Mouse (Mus musculus) T-helper 2 cell (primary cell): ENCODE data around the gene Cyp27b1.
"Not testable (repeated sequence)": the region's sequence is repeated elsewhere in the genome, so short reads cannot be mapped to it uniquely, and the experiment has no call there.

Experiments used
- in situ Hi-C: fragments of 300-600 bp; cut with MboI, MseI; formaldehyde crosslinking; loops from one replicate; pipeline ENCODE4 v1.15.1; 2025; ENCODE audit warnings: high pct_unique_total_duplicates

The Cyp27b1 gene

DNA sequence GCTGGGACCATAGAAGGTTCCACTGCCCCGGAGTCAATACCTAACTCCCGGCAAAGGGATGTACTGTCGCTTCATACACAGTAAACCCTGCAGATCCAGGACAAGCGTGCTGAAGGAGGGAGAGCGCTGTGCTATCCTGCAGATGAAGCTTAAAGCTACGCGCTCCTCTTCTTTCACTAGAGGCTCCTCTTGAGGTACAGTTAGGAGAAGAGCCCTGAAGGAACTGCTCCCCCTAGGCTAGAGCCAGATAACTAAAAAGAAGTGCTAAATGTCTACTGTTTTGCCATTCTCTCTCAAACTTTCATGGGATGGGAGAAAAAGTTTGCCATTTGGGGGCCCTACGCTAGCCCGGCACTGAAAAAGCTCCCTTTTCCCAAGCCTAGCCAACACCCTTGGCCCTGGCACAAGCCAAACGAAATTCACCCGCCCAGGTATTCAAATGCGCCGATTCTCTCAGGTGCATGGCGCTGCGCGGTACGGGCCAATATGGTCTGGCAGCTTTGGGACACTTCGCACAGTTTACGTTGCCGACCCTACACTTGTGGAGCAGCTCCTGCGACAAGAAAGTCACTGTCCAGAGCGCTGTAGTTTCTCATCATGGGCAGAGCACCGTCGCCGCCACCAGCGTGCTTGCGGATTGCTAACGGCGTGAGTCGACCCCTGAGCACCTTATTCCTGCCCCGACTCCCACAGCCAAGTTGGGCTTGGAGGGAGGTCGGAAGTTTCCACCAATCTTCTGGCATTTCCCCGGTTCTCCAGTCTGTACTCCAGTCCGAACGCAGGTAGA is 751 bp downstream of the Cyp27b1 start:
- in situ Hi-C loops: loop anchor here (10.0 to 25.0 kb wide), 2 partner anchors 626 to 1864 kb away; partner anchors contain the start of genes Bloc1s1, Cd63 and Rdh5

DNA sequence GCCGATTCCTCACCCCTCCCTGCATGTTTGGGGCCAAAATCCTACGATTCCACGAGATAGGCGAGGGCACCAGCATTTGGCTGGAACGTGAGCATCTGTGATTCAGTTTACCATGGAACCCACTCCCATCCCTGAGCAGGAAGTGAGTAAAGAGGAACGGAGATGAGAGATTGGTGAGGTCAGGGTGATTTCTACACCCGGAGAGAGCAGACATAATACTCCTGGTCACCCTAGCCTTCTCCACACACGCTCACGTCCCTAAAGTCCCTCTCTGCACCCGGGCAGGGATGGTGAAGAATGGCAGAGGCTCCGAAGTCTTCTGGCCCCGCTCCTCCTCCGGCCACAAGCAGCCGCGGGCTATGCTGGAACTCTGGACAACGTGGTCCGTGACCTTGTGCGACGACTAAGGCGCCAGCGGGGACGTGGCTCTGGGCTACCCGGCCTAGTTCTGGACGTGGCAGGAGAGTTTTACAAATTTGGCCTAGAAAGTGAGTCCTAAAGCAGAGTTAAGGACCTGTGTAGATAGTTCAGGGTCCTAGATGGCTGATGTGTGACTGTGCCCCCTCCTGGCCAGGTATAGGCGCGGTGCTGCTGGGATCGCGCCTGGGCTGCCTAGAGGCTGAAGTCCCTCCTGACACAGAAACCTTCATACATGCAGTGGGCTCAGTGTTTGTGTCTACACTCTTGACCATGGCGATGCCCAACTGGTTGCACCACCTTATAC is 1.5 kb downstream of the Cyp27b1 start:
- in situ Hi-C loops: loop anchor here (10.0 to 25.0 kb wide), 2 partner anchors 625 to 1863 kb away; partner anchors contain the start of genes Bloc1s1, Cd63 and Rdh5

DNA sequence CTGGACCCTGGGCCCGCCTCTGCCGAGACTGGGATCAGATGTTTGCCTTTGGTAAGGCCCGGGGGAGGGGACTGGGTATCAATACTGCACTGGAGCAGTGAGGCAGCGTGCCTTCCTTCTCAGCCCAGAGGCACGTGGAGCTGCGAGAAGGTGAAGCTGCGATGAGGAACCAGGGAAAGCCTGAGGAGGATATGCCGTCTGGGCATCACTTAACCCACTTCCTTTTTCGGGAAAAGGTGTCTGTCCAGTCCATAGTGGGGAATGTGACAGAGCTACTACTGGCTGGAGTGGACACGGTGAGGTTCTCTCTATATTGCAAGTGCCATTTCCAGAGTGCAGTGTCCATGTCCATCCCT is 2.0 kb downstream of the Cyp27b1 start:
- in situ Hi-C loops: no loop called here

- in situ Hi-C loops: no loop called here
Measured at GRCm38 (mm10) chr10:127054646-127055045, 6.6 kb downstream of the Cyp27b1 start.

DNA sequence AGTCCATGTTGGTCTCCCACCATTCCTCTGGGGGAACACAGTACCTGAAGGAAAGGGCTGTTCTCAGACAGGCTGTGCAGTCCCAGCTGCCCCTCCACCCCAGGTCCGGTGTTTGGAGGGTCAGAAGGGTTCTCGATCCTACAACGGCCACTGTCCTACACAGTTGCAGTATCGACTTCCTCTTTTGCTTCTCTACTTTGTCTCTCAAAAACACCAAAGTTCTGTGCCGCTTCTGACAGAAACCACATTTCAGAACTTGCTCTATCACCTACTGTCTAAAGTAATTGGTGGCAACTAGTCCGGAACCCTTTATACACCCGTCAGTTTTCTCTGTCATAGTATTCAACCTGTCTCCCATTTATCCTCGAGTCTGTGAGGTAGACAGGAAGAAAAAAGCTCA is 7.4 kb downstream of the Cyp27b1 start:
- in situ Hi-C loops: no loop called here

DNA sequence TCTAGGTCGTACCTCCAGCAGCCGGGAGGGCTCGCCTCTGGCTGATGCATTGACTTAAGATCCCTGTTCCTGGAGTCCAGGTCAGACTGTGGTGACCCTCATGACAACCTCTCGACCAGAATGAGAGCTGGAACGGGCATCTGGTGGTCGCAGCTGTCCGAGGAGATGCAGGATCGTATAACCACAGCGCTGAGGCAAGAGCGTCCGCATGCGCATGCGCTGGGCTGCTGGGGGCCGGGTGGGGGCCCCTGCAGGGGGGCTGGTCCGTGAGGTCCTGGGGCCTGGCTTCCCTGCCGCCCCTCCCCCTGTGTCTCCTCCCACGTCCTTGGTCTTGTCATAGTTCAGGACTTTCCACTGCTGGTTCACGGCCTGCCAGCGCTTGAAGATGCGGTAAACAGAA is 8.4 kb downstream of the Cyp27b1 start:
- in situ Hi-C loops: no loop called here

- in situ Hi-C loops: no loop called here
Measured at GRCm38 (mm10) chr10:127058161-127058560, 10.1 kb downstream of the Cyp27b1 start.

DNA sequence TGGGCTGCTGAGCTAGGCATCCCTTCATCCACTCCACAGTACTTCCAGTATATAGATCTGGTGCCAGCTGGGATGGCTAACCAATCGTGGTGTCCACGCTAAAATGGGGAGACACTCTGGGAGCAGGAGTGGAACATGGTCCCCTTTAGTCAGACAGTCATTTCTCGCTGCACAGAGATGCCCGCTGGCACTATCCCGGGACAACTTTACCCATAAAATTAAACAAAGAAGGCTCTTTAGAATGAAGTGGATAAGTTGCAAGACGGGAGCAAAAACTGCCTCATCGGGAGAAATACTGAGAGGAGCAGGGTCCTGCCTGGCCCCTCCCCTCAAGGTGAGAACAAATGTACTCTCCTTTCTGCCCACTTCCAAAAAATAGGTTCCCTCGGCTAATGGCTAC is 10.7 kb downstream of the Cyp27b1 start:
- in situ Hi-C loops: no loop called here

- in situ Hi-C loops: no loop called here
Measured at GRCm38 (mm10) chr10:127059174-127059967, 11.3 kb downstream of the Cyp27b1 start.

- in situ Hi-C loops: no loop called here
Measured at GRCm38 (mm10) chr10:127059968-127060916, 12.2 kb downstream of the Cyp27b1 start, which contains the start of gene March9. TSS of gene March9 (minus strand) at chr10:127060184.

- in situ Hi-C loops: no loop called here
Measured at GRCm38 (mm10) chr10:127061085-127061484, 13.0 kb downstream of the Cyp27b1 start.

GRCm38 (mm10) chr10:127061513-127061912 is 13.5 kb downstream of the Cyp27b1 start:
- in situ Hi-C loops: no loop called here

DNA sequence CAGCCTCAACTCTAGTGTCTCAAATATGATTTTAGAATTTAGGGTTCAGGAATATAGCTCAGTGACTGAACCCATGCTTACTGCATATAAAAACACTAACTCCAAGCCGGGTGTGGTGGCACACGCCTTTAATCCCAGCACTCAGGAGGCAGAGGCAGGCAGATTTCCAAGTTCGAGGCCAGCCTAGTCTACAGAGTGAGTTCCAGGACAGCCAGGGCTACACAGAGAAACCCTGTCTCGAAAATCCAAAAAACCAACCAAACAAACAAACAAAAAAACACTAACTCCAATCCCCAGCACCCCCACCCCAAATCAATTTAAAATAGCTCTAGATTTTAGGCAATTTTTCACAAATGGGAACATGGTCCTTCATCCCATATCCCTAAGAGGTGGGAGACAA is 14.1 kb downstream of the Cyp27b1 start:
- in situ Hi-C loops: not testable (repeated sequence)

- in situ Hi-C loops: no loop called here
Measured at GRCm38 (mm10) chr10:127062503-127062902, 14.5 kb downstream of the Cyp27b1 start.

DNA sequence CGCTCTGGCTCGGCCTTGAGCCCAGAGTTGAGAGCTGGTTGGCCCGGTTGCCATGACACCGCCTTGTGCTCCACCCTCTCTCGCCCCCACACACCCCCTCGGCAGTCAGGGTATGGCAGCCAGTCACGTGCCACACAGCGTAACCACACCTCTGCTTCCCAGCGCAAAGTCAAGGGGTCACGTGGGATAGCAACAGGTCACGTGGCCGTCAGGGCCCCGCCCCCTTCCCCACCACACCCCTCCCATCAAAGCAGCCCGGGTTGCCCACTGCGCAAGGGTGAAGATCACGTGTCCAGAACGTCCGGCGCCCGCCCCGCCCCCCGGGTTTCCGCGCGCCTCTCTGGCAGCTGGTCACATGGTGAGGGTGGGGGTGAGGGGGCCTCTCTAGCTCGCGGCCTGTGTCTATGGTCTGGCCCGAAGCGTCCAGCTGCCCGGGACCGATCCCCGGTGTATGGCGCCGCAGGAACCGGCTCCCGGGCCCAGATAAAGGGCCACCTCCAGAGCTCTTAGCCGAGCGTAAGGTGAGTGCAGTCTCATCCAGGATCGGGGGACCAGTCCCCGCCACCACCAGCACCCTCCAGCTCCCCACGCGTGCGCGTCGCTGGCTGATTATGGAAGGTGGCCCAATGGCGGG is 15.3 kb downstream of the Cyp27b1 start, which contains the start of gene Cdk4:
Cdk4 (plus strand) TSS at position 296 of the 634 bp plus-strand sequence.
- in situ Hi-C loops: no loop called here

DNA sequence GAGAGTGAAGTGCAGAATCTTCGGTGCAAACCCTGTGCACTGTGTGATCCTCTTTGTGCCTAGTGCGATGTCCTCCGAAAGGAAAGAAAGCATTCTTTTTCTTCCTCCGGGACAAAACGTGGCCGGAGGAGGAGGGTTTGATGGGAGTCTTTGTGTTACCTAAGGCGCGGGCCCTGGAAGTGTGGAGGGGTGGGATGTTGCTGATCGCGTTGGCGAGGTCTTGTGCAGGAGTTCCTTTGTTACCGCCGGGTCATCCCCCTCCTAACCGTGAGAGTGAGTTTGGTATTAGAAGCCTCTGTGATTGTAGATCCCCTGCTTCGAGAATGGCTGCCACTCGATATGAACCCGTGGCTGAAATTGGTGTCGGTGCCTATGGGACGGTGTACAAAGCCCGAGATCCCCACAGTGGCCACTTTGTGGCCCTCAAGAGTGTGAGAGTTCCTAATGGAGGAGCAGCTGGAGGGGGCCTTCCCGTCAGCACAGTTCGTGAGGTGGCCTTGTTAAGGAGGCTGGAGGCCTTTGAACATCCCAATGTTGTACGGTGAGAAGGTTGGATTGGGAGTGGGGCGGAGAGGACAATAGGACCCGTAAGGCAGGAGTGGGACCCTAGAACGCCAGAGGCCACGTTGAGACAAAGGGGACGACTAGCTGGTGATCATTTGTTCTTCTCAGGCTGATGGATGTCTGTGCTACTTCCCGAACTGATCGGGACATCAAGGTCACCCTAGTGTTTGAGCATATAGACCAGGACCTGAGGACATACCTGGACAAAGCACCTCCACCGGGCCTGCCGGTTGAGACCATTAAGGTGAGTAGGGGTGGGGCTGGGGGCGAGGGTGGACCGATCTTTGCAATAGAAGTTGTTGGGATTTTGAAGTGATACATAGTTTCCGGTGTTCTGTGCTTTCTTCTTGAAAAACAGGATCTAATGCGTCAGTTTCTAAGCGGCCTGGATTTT is 16.1 kb downstream of the Cyp27b1 start:
- in situ Hi-C loops: no loop called here

GRCm38 (mm10) chr10:127065981-127066380 is 17.9 kb downstream of the Cyp27b1 start:
- in situ Hi-C loops: no loop called here

- in situ Hi-C loops: no loop called here
Measured at GRCm38 (mm10) chr10:127066519-127067018, 18.5 kb downstream of the Cyp27b1 start.
